Mouse (Mus musculus) hindbrain, embryonic 16.5 days (tissue): ENCODE results near the gene Ptgir. TPM values are rescaled to one million over a fixed set of nuclear protein-coding genes. Genes with fewer than 3 reads are reported as not detected.

ENCODE experiments used
- ATAC-seq: fragments of 200-750 bp; cut with Nextera tagmentation; 2 replicates; pipeline ENCODE4 v1.8.0; 2017; ENCODE audit warnings: moderate TSS enrichment, moderate library complexity
- H3K27ac ChIP-seq: fragments of 300-500 bp; sonication (generic); 2 replicates; pipeline ENCODE4 v1.5.1; 2014; ENCODE audit warnings: low read depth, mild to moderate bottlenecking, control low read depth, low read length, moderate library complexity
- H3K27me3 ChIP-seq: fragments of 300-500 bp; sonication (generic); replicated peaks from 2 replicates; pipeline ENCODE4 v1.6.1; 2014; ENCODE audit warnings: low read length; ENCODE audit not compliant: control insufficient read depth, insufficient read depth
- H3K36me3 ChIP-seq: fragments of 300-500 bp; sonication (generic); 2 replicates; pipeline ENCODE4 v1.6.1; 2014; ENCODE audit warnings: mild to moderate bottlenecking, low read length, moderate library complexity, mixed read lengths; ENCODE audit not compliant: control insufficient read depth, insufficient read depth
- H3K4me1 ChIP-seq: fragments of 300-500 bp; sonication (generic); 2 replicates; pipeline ENCODE4 v1.6.1; 2014; ENCODE audit warnings: low read depth, low read length; ENCODE audit not compliant: control insufficient read depth, insufficient read depth
- H3K4me2 ChIP-seq: fragments of 300-500 bp; sonication (generic); 2 replicates; pipeline ENCODE4 v1.6.1; 2014; ENCODE audit warnings: mild to moderate bottlenecking, low read length, control low read depth, moderate library complexity
- H3K4me3 ChIP-seq: fragments of 300-500 bp; sonication (generic); 2 replicates; pipeline ENCODE4 v1.5.1; 2014; ENCODE audit warnings: mild to moderate bottlenecking, low read length, control low read depth, moderate library complexity
- H3K9ac ChIP-seq: fragments of 300-500 bp; sonication (generic); 2 replicates; pipeline ENCODE4 v1.6.1; 2014; ENCODE audit warnings: low read depth, mild to moderate bottlenecking, control low read depth, low read length, moderate library complexity
- H3K9me3 ChIP-seq: fragments of 300-500 bp; sonication (generic); 2 replicates; pipeline ENCODE4 v1.6.1; 2014; ENCODE audit warnings: mild to moderate bottlenecking, low read length, moderate library complexity; ENCODE audit not compliant: control insufficient read depth
- WGBS: fragments of 180-500 bp; shearing (Covaris S2); extraction: QIAGEN DNeasy Blood & Tissue Kit; methylation state at CpG from one replicate; pipeline ENCODE4 v1.1.7; 2014; 5-methylcytosine and 5-hydroxymethylcytosine counted together
- polyA plus RNA-seq: library from polyadenylated mRNA; unstranded; fragments of >200 nt; fragmentation: Nextera tagmentation; extraction: Ambion mirVana; gene quantifications from 2 replicates; pipeline ENCODE4 v1.2.1, GENCODE M21; 2015

The Ptgir gene
- polyA plus RNA-seq, 1 experiment from 2014 or later = 0.14 TPM

DNA sequence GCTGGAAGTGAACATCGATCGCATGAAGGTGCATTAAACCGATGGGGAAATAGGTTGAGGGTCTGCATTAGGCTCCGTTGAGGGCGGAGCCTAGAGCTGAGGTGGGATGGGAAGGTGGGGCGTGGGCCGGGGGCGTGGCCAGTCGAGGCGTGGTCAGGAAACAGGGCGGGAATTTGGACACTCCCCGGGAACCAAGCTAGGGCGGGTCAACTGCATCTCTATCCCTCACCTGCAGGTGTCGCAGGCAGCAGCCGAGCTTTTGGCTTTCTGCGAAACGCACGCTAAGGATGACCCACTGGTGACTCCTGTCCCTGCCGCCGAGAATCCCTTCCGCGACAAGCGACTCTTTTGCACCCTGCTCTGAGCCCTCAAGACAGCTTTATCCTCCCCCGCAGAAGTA is 11.3 kb upstream of the Ptgir start:
- WGBS = under 1% methylated on average over 24 of the region's 24 CpGs
- peaks cover 8% of the 10 kb centered on the region for H3K27me3 ChIP-seq
- peak overlapping the region; percentile 56 for H3K4me2 ChIP-seq
- peaks cover 21% of the 10 kb centered on the region for H3K4me1 ChIP-seq
- H3K9me3 ChIP-seq = no peaks in the 10 kb centered on the region
- H3K4me3 ChIP-seq = peak overlapping the region; percentile 19
- peak overlapping the region; percentile 50; the same call in 1 of the 2 replicates for H3K9ac ChIP-seq
- no peaks in the 10 kb centered on the region for H3K36me3 ChIP-seq
- peak; percentile 38 for ATAC-seq
- H3K27ac ChIP-seq = no peak overlapping the region

DNA sequence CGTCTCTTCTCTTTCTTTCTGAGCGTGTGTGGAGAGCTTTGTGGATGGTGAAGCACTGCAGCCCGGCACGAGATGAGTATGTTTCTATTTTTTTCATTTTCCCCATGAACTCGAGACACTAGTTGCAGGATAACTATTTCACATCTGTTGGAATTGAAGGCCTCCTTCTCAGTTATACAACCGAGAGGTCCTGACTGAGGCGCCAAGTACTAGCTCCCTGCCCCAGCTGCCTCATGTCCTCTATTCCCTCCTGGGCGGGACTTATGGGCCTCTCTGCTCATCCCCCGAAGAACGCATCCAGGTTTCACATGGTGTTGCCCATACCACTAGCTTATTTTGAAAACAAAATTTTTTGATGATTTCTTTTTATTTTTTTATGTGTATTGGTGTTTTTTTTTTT is 10.8 kb upstream of the Ptgir start:
- ATAC-seq = no peak
- peaks cover 7% of the 10 kb centered on the region for H3K27me3 ChIP-seq
- no peaks in the 10 kb centered on the region for H3K36me3 ChIP-seq
- peak overlapping the region; percentile 50; the same call in 1 of the 2 replicates for H3K9ac ChIP-seq
- H3K4me1 ChIP-seq = peaks cover 21% of the 10 kb centered on the region
- no peak overlapping the region; the same call in 1 of the 2 replicates for H3K4me3 ChIP-seq
- H3K4me2 ChIP-seq = peak overlapping the region; percentile 56
- no peaks in the 10 kb centered on the region for H3K9me3 ChIP-seq
- no peak overlapping the region for H3K27ac ChIP-seq
- 29% methylated on average over 10 of the region's 10 CpGs for WGBS

DNA sequence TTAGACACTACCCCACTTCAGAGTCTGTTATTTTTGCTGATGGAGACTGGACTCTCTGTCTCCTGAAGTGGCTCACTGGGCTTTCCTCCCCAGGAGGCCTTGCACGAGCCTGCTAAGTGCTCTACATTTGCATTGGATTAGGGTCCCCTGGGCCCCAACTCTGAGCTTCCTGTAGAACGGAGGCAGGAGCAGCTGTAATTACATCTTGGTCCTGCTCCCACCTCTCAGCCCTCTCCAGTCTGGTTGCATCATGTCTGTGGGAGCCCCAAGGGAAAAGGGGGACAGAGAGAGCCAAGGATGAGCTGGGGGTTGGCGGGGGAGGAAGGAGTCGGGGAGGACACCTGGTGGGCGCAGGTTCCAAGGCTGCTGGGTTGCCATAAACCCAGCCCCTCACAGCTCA is 5.8 kb upstream of the Ptgir start:
- Histone ChIP-seq H3K27ac (no peak overlapping the region), H3K9me3 (no peaks in the 10 kb centered on the region), H3K4me3 (no peak overlapping the region), H3K9ac (no peak overlapping the region), H3K4me1 (no peaks in the 10 kb centered on the region; the same call in 1 of the 2 replicates), H3K36me3 (no peaks in the 10 kb centered on the region), H3K4me2 (no peak overlapping the region), H3K27me3 (no peaks in the 10 kb centered on the region)
- ATAC-seq = no peak
- WGBS = 29% methylated on average over 5 of the region's 5 CpGs

DNA sequence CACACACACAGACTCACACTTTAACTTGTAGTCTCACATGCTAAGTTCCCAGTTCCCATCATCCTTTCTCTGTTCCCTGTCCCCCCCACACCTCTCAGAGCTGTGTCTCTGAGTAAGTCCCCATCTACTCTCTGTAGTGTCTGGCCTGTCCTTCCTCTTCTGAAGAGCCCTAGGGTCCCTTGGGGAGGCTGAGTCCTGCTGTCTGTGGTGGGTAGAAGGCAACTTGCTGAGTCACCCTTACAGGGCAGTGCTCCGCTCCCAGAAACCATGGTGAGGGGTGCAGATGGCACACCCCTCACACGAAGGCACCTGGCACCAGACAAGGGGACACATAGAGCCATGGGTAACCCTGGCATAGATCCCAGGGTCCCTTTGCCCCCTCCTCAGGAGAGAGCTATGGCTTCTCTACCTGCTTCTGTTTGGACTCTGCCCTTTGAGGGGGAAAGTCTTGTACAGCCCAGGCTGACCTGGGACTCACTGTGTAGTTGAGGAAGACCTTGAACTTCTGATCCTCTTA is 2.8 kb upstream of the Ptgir start:
- no peaks in the 10 kb centered on the region for H3K9me3 ChIP-seq
- H3K36me3 ChIP-seq = no peaks in the 10 kb centered on the region
- H3K27me3 ChIP-seq = no peaks in the 10 kb centered on the region
- 84% methylated on average over 2 of the region's 2 CpGs for WGBS
- ATAC-seq = no peak
- no peaks in the 10 kb centered on the region; the same call in 1 of the 2 replicates for H3K4me1 ChIP-seq
- H3K9ac ChIP-seq = no peak overlapping the region
- no peak overlapping the region for H3K4me2 ChIP-seq
- no peak overlapping the region for H3K4me3 ChIP-seq
- no peak overlapping the region for H3K27ac ChIP-seq

DNA sequence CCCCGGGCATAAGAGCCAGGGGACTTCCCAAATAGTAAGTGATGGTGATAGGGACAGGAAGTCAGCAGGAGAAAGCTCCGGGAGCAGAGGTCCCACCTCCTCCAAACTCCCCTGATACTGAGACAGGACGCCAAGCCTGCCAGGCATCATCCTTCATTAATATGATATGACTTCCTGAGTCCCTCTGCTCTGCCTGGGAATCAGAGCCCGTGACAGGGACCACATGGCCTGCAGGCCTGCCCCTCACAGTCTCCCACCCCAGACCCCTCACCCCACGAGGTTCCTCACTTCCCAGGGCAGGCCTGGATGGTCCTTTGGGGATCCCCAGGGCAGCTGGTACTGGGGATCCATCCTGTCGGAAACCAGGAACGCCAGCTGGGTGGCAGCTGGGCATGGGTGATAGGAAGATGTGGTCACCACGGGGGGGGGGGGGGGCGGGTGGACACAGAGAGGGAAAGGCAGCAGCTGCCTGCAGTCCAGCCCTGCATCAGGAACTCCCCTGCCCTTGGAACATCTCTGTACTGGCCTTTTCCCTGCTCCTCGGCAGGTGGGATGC is 2.1 kb upstream of the Ptgir start:
- H3K4me3 ChIP-seq = no peak overlapping the region
- 48% methylated on average over 8 of the region's 10 CpGs for WGBS

DNA sequence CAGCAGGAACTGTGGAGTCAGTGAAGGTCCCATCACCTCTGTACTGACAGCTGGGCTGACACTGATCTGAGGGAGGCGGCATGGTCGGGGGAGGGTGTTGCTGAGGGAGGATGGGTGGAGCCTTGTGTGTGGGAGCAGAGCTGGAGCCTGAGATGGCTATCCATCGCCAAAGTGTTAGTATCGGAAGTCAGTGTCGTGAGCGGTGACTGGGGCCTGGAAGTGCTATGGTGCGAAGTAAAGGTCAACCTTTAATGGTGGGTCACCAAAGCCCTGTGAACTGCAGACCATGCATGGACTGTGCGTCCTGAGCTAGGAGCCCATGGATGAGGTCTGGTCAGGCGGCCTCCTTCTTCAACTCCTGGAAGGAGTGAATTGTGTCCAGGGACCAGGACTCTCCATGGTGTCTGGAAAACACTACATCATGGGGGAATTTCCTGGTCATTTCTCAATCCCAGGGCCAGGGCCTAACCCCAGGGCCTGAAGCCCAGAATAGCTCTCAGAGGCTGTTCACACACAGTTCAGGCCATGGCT is 734 bp upstream of the Ptgir start:
- H3K36me3 ChIP-seq = no peaks in the 10 kb centered on the region
- no peaks in the 10 kb centered on the region for H3K4me1 ChIP-seq
- no peak overlapping the region for H3K27ac ChIP-seq
- no peak for ATAC-seq
- no peak overlapping the region for H3K9ac ChIP-seq
- H3K27me3 ChIP-seq = no peaks in the 10 kb centered on the region
- H3K4me3 ChIP-seq = no peak overlapping the region
- no peaks in the 10 kb centered on the region for H3K9me3 ChIP-seq
- WGBS = 56% methylated on average over 9 of the region's 9 CpGs
- no peak overlapping the region for H3K4me2 ChIP-seq

More for the DNA sequence above, 2.1 kb upstream of the Ptgir start:
- Histone ChIP-seq H3K36me3 (no peaks in the 10 kb centered on the region), H3K9ac (no peak overlapping the region), H3K4me1 (no peaks in the 10 kb centered on the region; the same call in 1 of the 2 replicates), H3K27me3 (no peaks in the 10 kb centered on the region), H3K9me3 (no peaks in the 10 kb centered on the region), H3K4me2 (no peak overlapping the region), H3K27ac (no peak overlapping the region)
- ATAC-seq = no peak

DNA sequence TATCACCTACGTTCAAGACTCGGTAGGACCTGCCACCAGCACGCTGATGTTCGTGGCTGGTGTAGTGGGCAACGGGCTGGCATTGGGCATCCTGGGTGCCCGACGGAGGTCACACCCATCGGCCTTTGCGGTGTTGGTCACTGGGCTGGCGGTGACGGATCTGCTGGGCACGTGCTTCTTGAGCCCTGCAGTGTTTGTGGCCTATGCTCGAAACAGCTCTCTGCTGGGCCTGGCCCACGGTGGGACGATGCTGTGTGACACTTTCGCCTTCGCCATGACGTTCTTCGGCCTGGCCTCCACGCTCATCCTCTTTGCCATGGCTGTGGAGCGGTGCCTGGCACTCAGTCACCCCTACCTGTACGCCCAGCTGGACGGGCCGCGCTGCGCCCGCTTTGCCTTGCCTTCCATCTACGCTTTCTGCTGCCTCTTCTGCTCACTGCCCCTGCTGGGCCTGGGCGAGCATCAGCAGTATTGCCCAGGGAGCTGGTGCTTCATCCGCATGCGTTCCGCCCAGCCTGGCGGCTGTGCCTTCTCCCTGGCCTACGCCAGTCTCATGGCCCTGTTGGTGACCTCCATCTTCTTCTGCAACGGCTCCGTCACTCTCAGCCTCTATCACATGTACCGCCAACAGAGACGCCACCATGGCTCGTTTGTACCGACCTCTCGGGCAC is 734 bp downstream of the Ptgir start:
- Histone ChIP-seq H3K27me3 (no peaks in the 10 kb centered on the region), H3K4me2 (no peak overlapping the region), H3K4me3 (no peak overlapping the region), H3K27ac (no peak overlapping the region), H3K36me3 (no peaks in the 10 kb centered on the region), H3K9me3 (no peaks in the 10 kb centered on the region), H3K9ac (no peak overlapping the region), H3K4me1 (no peaks in the 10 kb centered on the region)
- no peak for ATAC-seq
- WGBS = 91% methylated on average over 41 of the region's 41 CpGs

DNA sequence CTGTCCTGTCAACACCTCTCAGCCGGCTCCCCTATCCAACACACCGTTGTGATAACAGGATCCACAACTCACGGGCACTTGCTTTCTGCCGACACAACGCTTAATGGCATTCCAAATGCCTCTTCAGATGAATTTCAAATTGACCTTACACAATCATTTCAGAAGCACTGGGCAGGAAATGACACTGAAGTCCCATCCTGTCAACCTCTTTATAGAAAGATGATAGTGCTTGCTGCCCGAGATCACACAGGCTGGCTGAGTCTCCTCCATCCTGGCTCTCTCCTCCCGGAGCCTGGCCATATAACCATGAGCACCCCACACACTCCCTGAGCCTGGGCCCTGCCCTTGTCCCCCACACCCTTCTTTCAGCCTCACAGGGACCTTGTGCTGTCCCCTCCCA is 1.6 kb downstream of the Ptgir start:
- WGBS = 82% methylated on average over 7 of the region's 7 CpGs
- no peak overlapping the region for H3K9ac ChIP-seq
- no peaks in the 10 kb centered on the region for H3K9me3 ChIP-seq
- H3K4me1 ChIP-seq = no peaks in the 10 kb centered on the region
- no peak overlapping the region for H3K4me3 ChIP-seq
- H3K27me3 ChIP-seq = no peaks in the 10 kb centered on the region
- H3K4me2 ChIP-seq = no peak overlapping the region
- no peak overlapping the region for H3K27ac ChIP-seq
- H3K36me3 ChIP-seq = no peaks in the 10 kb centered on the region
- ATAC-seq = no peak

DNA sequence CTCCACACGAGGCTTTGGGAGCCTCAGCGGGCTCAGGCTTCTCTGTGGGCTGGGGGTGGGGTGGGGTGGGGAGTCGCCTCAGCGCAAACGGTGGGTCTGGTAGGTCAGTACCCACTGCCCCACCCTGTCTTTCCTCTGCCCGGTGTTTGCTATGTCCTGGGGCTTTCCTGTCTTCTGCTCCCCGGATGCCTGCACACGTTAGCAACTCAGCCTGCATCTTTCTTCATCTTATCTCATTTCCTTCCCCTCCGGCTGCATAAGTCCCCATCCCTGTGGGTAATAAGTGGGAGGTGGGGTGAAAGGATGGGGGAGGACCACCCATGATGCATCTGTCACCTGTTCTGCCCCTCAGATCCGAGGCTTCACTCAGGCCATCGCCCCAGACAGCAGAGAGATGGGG is 2.1 kb downstream of the Ptgir start:
- H3K4me2 ChIP-seq = no peak overlapping the region
- no peak overlapping the region for H3K27ac ChIP-seq
- no peaks in the 10 kb centered on the region for H3K36me3 ChIP-seq
- H3K9me3 ChIP-seq = no peaks in the 10 kb centered on the region
- WGBS = 50% methylated on average over 11 of the region's 11 CpGs
- H3K4me3 ChIP-seq = no peak overlapping the region
- H3K9ac ChIP-seq = no peak overlapping the region
- H3K4me1 ChIP-seq = no peaks in the 10 kb centered on the region
- ATAC-seq = no peak
- no peaks in the 10 kb centered on the region for H3K27me3 ChIP-seq
